Mouse (Mus musculus): ENCODE measurements around the gene Ndufa11. TPM values are rescaled to one million over a fixed set of nuclear protein-coding genes. Genes with fewer than 3 reads are reported as not detected.
A peak's percentile ranks its signal among the peaks of the same experiment; 100 is the strongest.

Ndufa11 gene
- polyA plus RNA-seq, 1 experiment from 2014 or later: 426 TPM

GRCm38 (mm10) chr17:56728117-56728516 lies 10.6 kb downstream of the Ndufa11 start:
- WGBS: 43% methylated on average over 12 of the region's 12 CpGs
- Histone ChIP-seq H3K27ac (ENCODE audit: low read length) (no peak overlapping the region), H3K9ac (replicated peaks; ENCODE audit: low read depth, low read length) (no peak overlapping the region), H3K4me2 (ENCODE audit: low read length) (no peak overlapping the region), H3K36me3 (ENCODE audit: control insufficient read depth, insufficient read depth) (no peaks in the 10 kb centered on the region), H3K4me3 (replicated peaks; ENCODE audit: low read length) (no peak overlapping the region), H3K4me1 (replicated peaks; ENCODE audit: control insufficient read depth, insufficient read depth, low read length) (peaks cover 5% of the 10 kb centered on the region; the same call in 1 of the 2 replicates), H3K9me3 (ENCODE audit: control insufficient read depth, low read length) (no peaks in the 10 kb centered on the region; the same call in 1 of the 2 replicates), H3K27me3 (replicated peaks; ENCODE audit: control insufficient read depth, insufficient read depth, low read length) (no peaks in the 10 kb centered on the region)
- no peak for ATAC-seq

DNA sequence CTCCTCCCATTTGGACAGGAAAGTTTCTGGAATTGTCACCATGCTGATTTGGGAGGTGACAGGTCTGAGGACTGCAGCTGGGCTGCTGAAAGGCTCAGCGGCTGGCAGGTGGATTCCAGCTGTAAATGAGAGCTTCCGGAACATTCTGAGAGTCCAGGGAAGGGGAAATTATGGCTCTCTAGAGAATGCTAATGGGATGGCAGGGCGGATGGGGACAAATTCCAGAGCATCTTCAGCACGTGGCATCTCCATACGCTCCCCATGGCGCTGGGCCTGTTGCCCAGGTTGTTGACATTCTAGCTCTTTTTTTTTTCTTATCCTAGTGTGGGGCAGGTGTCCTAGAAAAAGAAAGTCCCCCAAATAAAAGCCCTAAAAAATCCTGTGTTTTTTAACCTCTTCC lies 11.6 kb downstream of the Ndufa11 start:
- H3K9ac ChIP-seq (replicated peaks; ENCODE audit: low read depth, low read length): no peak overlapping the region
- H3K36me3 ChIP-seq (ENCODE audit: control insufficient read depth, insufficient read depth): no peaks in the 10 kb centered on the region
- no peak for ATAC-seq
- H3K4me1 ChIP-seq (replicated peaks; ENCODE audit: control insufficient read depth, insufficient read depth, low read length): peaks cover 5% of the 10 kb centered on the region; the same call in 1 of the 2 replicates
- H3K27me3 ChIP-seq (replicated peaks; ENCODE audit: control insufficient read depth, insufficient read depth, low read length): no peaks in the 10 kb centered on the region
- no peak overlapping the region for H3K4me2 ChIP-seq (ENCODE audit: low read length)
- H3K4me3 ChIP-seq (replicated peaks; ENCODE audit: low read length): no peak overlapping the region
- H3K27ac ChIP-seq (ENCODE audit: low read length): no peak overlapping the region
- WGBS: 35% methylated on average over 6 of the region's 6 CpGs
- H3K9me3 ChIP-seq (ENCODE audit: control insufficient read depth, low read length): no peaks in the 10 kb centered on the region; the same call in 1 of the 2 replicates

DNA sequence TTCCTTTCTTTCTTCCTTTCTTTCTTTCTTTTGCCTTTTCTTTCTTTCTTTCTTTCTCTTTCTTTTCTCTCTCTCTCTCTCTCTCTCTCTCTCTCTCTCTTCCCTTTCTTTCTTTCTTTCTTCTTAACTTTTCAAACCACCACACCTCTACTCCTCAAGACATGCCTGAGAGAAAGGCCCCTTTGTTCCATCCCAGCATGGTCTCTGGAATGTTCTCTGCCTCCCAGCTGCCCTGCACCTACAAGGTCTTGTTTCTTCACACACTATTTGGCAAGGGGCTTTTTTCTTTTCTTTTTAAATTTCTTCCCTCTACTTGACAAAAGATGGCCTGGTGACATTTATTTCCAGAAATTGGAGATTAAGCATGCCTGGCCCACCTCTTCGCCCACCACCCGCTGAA lies 12.1 kb downstream of the Ndufa11 start:
- ATAC-seq: no peak
- 35% methylated on average over 2 of the region's 2 CpGs for WGBS
- H3K9ac ChIP-seq (replicated peaks; ENCODE audit: low read depth, low read length): no peak overlapping the region

GRCm38 (mm10) chr17:56736534-56736933 lies 19.0 kb downstream of the Ndufa11 start:
- no peak overlapping the region for H3K27ac ChIP-seq (ENCODE audit: low read length)
- H3K4me1 ChIP-seq (replicated peaks; ENCODE audit: control insufficient read depth, insufficient read depth, low read length): no peaks in the 10 kb centered on the region
- ATAC-seq: no peak
- no peaks in the 10 kb centered on the region for H3K27me3 ChIP-seq (replicated peaks; ENCODE audit: control insufficient read depth, insufficient read depth, low read length)
- no peak overlapping the region for H3K9ac ChIP-seq (replicated peaks; ENCODE audit: low read depth, low read length)
- 51% methylated on average over 8 of the region's 8 CpGs for WGBS
- no peaks in the 10 kb centered on the region for H3K9me3 ChIP-seq (ENCODE audit: control insufficient read depth, low read length)
- no peak overlapping the region for H3K4me3 ChIP-seq (replicated peaks; ENCODE audit: low read length)
- H3K4me2 ChIP-seq (ENCODE audit: low read length): no peak overlapping the region
- H3K36me3 ChIP-seq (ENCODE audit: control insufficient read depth, insufficient read depth): no peaks in the 10 kb centered on the region

More for the DNA sequence above, 12.1 kb downstream of the Ndufa11 start:
- Histone ChIP-seq H3K4me1 (replicated peaks; ENCODE audit: control insufficient read depth, insufficient read depth, low read length) (peaks cover 5% of the 10 kb centered on the region; the same call in 1 of the 2 replicates), H3K4me2 (ENCODE audit: low read length) (no peak overlapping the region), H3K9me3 (ENCODE audit: control insufficient read depth, low read length) (no peaks in the 10 kb centered on the region; the same call in 1 of the 2 replicates), H3K36me3 (ENCODE audit: control insufficient read depth, insufficient read depth) (no peaks in the 10 kb centered on the region), H3K27me3 (replicated peaks; ENCODE audit: control insufficient read depth, insufficient read depth, low read length) (no peaks in the 10 kb centered on the region), H3K27ac (ENCODE audit: low read length) (no peak overlapping the region), H3K4me3 (replicated peaks; ENCODE audit: low read length) (no peak overlapping the region)

- ATAC-seq: no peak
- H3K4me1 ChIP-seq (replicated peaks; ENCODE audit: control insufficient read depth, insufficient read depth, low read length): no peaks in the 10 kb centered on the region
- no peaks in the 10 kb centered on the region for H3K36me3 ChIP-seq (ENCODE audit: control insufficient read depth, insufficient read depth)
- H3K9me3 ChIP-seq (ENCODE audit: control insufficient read depth, low read length): no peaks in the 10 kb centered on the region
- WGBS: 85% methylated on average over 10 of the region's 10 CpGs
- H3K4me2 ChIP-seq (ENCODE audit: low read length): no peak overlapping the region
- no peak overlapping the region for H3K4me3 ChIP-seq (replicated peaks; ENCODE audit: low read length)
- no peaks in the 10 kb centered on the region for H3K27me3 ChIP-seq (replicated peaks; ENCODE audit: control insufficient read depth, insufficient read depth, low read length)
- no peak overlapping the region for H3K27ac ChIP-seq (ENCODE audit: low read length)
- H3K9ac ChIP-seq (replicated peaks; ENCODE audit: low read depth, low read length): no peak overlapping the region
These were observed 20.7 kb downstream of the Ndufa11 start for GRCm38 (mm10) chr17:56738221-56738620.

DNA sequence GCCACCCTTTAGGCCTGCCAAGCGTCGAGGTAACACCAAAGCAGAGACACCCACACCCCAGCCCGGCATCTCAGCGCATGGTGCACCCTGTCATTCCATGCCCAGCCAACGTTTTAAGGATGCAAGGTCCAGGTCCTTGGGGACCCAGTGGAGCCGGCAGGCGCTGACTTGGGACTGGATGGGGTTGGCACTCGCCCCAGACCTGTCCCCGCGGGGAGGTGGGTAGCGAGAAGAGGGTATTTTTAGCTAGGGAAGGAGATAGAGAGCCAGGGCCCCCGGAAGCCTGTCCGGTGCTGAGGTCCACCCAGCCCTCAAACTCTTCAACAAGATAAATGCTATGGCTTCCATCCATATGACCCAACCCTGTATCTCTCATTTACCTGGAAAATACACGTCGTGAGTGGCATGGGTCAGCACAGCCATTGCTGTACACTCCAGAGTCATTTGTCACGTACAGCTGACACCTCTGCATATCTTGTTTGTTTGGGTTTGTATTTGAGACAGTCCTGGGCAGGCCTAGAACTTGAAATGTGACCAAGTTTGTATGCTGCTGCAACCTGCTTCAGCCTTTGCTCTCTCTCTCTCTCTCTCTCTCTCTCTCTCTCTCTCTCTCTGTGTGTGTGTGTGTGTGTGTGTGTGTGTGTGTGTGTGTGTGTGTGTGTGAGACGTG lies 22.7 kb downstream of the Ndufa11 start:
- no peaks in the 10 kb centered on the region for H3K27me3 ChIP-seq (replicated peaks; ENCODE audit: control insufficient read depth, insufficient read depth, low read length)
- no peak overlapping the region for H3K27ac ChIP-seq (ENCODE audit: low read length)
- H3K9me3 ChIP-seq (ENCODE audit: control insufficient read depth, low read length): 0 out of 2 replicates have a peak, but pooled peaks cover under 1% of the 10 kb centered on the region
- 82% methylated on average over 17 of the region's 17 CpGs for WGBS
- H3K4me3 ChIP-seq (replicated peaks; ENCODE audit: low read length): no peak overlapping the region
- no peaks in the 10 kb centered on the region for H3K4me1 ChIP-seq (replicated peaks; ENCODE audit: control insufficient read depth, insufficient read depth, low read length)
- ATAC-seq: no peak
- H3K36me3 ChIP-seq (ENCODE audit: control insufficient read depth, insufficient read depth): no peaks in the 10 kb centered on the region
- H3K4me2 ChIP-seq (ENCODE audit: low read length): no peak overlapping the region
- no peak overlapping the region for H3K9ac ChIP-seq (replicated peaks; ENCODE audit: low read depth, low read length)

- no peak for ATAC-seq
- H3K4me2 ChIP-seq (ENCODE audit: low read length): no peak overlapping the region
- no peak overlapping the region for H3K27ac ChIP-seq (ENCODE audit: low read length)
- no peak overlapping the region for H3K9ac ChIP-seq (replicated peaks; ENCODE audit: low read depth, low read length)
- H3K4me1 ChIP-seq (replicated peaks; ENCODE audit: control insufficient read depth, insufficient read depth, low read length): no peaks in the 10 kb centered on the region
- 0 out of 2 replicates have a peak, but pooled peaks cover 2% of the 10 kb centered on the region for H3K9me3 ChIP-seq (ENCODE audit: control insufficient read depth, low read length)
- no peaks in the 10 kb centered on the region for H3K36me3 ChIP-seq (ENCODE audit: control insufficient read depth, insufficient read depth)
- H3K4me3 ChIP-seq (replicated peaks; ENCODE audit: low read length): no peak overlapping the region
- no peaks in the 10 kb centered on the region for H3K27me3 ChIP-seq (replicated peaks; ENCODE audit: control insufficient read depth, insufficient read depth, low read length)
- 80% methylated on average over 17 of the region's 17 CpGs for WGBS
These were observed 23.2 kb downstream of the Ndufa11 start for GRCm38 (mm10) chr17:56740788-56741160.

GRCm38 (mm10) chr17:56744173-56744572 lies 26.6 kb downstream of the Ndufa11 start:
- no peak overlapping the region for H3K9ac ChIP-seq (replicated peaks; ENCODE audit: low read depth, low read length)
- H3K4me1 ChIP-seq (replicated peaks; ENCODE audit: control insufficient read depth, insufficient read depth, low read length): no peaks in the 10 kb centered on the region
- H3K4me3 ChIP-seq (replicated peaks; ENCODE audit: low read length): no peak overlapping the region
- H3K27me3 ChIP-seq (replicated peaks; ENCODE audit: control insufficient read depth, insufficient read depth, low read length): no peaks in the 10 kb centered on the region; the same call in 1 of the 2 replicates
- 65% methylated on average over 5 of the region's 5 CpGs for WGBS
- no peaks in the 10 kb centered on the region for H3K36me3 ChIP-seq (ENCODE audit: control insufficient read depth, insufficient read depth)
- no peak overlapping the region for H3K27ac ChIP-seq (ENCODE audit: low read length)
- no peak for ATAC-seq
- H3K4me2 ChIP-seq (ENCODE audit: low read length): no peak overlapping the region
- 0 out of 2 replicates have a peak, but pooled peaks cover 2% of the 10 kb centered on the region for H3K9me3 ChIP-seq (ENCODE audit: control insufficient read depth, low read length)

GRCm38 (mm10) chr17:56751404-56752072 lies 34.0 kb downstream of the Ndufa11 start:
- 27% methylated on average over 70 of the region's 71 CpGs for WGBS
- Histone ChIP-seq H3K4me3 (replicated peaks; ENCODE audit: low read length) (peak overlapping the region; percentile 40), H3K27ac (ENCODE audit: low read length) (no peak overlapping the region), H3K4me1 (replicated peaks; ENCODE audit: control insufficient read depth, insufficient read depth, low read length) (no peaks in the 10 kb centered on the region), H3K9ac (replicated peaks; ENCODE audit: low read depth, low read length) (peak overlapping the region; percentile 51; the same call in 1 of the 2 replicates), H3K4me2 (ENCODE audit: low read length) (peak overlapping the region; percentile 48), H3K27me3 (replicated peaks; ENCODE audit: control insufficient read depth, insufficient read depth, low read length) (peaks cover 56% of the 10 kb centered on the region), H3K36me3 (ENCODE audit: control insufficient read depth, insufficient read depth) (no peaks in the 10 kb centered on the region), H3K9me3 (ENCODE audit: control insufficient read depth, low read length) (no peaks in the 10 kb centered on the region; the same call in 1 of the 2 replicates)
- ATAC-seq: peak; percentile 89

Measured in forebrain, embryonic 16.5 days (tissue).